Mouse (Mus musculus): ENCODE measurements around the gene Josd2.

Josd2 gene

GRCm38 (mm10) chr7:44453256-44453655 lies 14.5 kb upstream of the Josd2 start:
- no peak for DNase-seq

DNA sequence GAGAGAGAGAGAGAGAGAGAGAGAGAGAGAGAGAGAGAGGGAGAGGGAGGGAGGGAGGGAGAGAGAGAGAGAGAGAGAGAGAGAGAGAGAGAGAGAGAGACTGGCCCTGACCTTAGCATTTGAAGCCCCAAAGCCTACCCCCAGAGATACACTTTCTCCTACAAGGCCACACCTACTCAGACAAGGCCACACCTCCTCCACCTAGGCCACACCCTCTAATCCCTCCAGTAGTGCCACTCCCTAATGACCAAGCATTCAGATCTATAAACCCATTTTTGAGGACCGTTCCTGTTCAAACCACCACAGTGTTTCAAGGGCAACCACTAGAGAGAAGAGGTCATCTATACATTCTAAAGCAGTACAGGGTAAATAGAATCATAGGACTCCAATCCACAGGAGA lies 11.5 kb upstream of the Josd2 start:
- no peak for DNase-seq

DNA sequence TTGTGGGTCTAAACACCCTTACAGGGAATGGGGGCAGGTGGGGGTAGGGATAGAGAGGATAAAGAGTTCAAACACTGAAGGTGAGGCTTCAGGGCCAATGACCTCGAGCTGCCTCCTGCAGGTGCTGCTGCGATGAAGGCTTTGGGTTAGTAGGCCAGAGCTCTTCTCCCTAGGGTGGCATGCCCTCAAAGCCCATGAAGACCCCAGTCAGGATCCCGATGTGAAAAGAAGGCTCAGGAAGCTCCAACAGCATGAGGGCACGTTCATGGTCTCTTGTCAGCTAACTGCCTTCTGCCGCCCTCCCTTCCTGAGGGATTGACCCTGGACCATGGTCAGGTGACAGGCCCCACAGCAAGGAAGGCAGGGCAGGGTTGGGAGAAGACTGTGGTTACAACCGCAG lies 7.7 kb upstream of the Josd2 start:
- no peak for DNase-seq

DNA sequence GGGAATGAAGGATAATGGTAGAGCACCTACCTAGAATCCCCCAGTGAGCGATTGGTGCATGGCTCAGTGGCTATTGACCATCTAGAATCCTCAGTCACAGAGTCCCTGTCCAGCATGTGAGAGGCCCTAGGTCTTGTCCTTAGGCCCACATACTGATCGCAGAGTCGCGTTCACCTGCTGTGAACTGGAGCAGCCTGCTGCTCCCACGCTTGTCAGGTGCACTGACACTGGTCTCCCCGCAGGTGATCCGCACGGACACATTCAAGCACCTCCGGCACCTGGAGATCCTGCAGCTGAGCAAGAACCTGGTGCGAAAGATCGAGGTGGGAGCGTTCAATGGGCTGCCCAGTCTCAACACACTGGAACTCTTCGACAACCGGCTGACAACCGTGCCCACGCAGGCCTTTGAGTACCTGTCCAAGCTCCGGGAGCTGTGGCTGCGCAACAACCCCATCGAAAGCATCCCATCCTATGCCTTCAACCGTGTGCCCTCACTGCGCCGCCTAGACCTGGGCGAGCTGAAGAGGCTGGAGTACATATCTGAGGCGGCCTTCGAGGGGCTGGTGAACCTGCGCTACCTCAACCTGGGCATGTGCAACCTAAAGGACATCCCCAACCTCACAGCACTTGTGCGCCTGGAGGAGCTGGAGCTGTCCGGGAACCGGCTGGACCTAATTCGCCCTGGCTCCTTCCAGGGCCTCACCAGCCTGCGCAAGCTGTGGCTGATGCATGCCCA lies 6.8 kb upstream of the Josd2 start:
- DNase-seq: no peak

GRCm38 (mm10) chr7:44461503-44462217 lies 6.1 kb upstream of the Josd2 start:
- no peak for DNase-seq

GRCm38 (mm10) chr7:44462218-44463055 lies 5.3 kb upstream of the Josd2 start:
- no peak for DNase-seq

DNA sequence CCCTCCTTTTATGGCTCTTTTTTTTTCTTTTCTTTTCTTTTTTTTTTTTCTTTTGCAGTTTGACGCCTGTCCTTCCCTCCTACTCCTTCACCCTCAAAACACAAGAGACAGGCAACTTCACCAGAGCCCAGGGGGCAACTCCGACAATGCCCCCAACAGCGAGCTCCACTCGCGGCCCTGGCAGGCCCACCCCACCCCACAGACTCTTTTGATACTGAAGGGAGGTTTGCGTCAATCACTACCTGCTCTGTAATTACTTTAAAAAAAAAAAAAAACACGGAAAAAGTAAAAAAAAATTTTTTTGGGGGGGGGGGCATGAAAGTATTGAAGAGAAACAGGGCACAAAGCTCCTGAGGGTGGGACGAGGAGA lies 4.7 kb upstream of the Josd2 start:
- DNase-seq: no peak

- no peak for DNase-seq
Measured at GRCm38 (mm10) chr7:44463556-44464225, 4.1 kb upstream of the Josd2 start.

DNA sequence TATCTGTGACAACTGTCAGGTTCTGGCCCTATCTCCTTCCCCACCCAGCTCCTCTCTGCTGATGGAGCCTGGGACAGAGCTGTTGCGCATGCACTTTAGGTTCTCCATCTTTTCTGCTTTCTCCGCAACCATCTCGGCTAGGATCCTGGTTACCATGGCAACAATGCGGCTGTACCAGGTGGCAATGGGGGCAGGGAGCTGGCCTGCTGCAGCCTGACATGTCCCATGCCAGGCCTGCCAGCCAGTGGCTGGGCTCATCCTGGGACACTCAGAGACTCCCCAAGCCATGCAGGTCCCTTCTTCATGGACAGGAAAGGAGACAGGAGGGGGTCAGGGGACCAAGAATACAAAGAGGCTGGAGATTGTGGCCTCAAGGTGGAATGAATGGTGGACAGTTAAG lies 3.3 kb upstream of the Josd2 start:
- DNase-seq: no peak

DNA sequence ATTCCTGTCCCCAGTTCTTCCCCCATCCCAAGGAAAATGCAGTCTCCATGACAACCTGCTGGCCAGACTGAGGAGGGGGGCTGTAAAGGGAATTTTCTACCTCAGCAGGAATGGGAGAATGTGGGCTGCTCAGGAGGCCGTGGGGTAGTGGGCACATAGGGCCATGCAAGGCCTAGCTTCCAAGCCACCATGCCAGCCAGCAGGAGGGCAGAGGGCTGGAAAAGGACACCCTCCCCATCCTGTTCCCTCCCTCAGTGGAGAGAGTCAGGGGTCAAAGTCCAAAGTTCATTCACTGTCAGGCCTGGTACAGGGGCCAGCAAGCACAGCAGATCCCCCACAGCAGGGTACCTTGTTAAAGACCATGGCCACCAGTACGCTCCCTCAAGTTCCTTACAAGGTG lies 2.7 kb upstream of the Josd2 start, which contains the start of gene Aspdh:
TSS of gene Aspdh (plus strand) at position 281 of the 400 bp plus-strand sequence.
- no peak for DNase-seq

DNA sequence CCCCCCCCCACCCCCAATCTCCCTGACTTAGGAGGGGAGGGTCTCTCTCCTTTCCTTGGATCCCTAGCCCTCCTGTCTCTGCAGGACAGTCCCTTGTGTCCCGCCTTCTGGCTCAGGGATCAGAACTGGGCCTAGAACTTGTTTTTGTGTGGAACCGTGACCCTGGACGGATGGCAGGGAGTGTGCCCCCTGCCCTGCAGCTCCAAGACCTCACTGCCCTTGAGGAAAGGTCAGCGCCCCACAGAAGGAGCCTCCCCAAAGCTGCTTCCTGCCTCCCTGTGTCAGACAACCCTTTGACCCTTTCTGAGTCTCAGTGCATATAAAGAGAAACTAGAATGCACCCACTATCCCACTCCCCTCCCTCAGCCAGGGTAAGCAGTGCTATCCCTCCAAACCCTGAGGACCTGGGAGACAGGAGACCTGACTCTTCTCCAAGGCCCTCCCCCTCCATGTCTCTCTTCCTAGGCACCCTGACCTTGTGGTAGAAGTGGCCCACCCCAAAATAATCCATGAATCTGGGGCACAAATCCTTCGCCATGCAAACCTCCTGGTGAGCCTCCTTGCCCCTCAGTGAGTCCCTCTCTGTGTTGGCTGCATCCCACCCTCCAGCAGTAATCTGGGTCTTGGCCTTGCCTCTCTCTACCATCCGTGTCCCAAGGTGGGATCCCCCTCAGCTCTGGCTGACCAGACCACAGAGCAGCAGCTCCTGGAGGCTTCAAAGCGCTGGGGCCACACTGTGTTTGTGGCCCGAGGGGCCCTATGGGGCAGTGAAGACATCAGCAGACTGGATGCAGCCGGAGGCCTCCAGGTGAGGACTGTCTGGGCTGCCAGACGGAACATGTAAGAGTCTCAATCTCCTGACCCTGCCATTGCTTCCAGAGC lies 1.5 kb upstream of the Josd2 start:
- DNase-seq: no peak

DNA sequence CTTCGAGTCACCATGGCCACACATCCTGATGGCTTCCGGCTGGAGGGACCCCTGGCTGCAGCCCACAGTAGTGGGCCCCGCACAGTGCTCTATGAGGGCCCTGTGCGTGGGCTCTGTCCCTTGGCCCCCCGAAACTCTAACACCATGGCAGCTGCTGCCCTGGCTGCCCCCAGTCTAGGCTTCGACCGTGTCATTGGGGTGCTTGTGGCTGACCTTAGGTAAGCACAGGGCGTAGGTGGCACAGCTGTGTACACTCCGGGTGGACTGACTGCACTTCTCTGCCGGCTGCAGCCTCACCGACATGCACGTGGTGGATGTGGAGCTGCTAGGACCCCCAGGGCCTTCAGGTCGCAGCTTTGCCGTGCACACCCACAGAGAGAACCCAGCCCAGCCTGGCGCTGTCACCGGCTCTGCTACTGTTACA lies 880 bp upstream of the Josd2 start:
- DNase-seq: no peak

DNA sequence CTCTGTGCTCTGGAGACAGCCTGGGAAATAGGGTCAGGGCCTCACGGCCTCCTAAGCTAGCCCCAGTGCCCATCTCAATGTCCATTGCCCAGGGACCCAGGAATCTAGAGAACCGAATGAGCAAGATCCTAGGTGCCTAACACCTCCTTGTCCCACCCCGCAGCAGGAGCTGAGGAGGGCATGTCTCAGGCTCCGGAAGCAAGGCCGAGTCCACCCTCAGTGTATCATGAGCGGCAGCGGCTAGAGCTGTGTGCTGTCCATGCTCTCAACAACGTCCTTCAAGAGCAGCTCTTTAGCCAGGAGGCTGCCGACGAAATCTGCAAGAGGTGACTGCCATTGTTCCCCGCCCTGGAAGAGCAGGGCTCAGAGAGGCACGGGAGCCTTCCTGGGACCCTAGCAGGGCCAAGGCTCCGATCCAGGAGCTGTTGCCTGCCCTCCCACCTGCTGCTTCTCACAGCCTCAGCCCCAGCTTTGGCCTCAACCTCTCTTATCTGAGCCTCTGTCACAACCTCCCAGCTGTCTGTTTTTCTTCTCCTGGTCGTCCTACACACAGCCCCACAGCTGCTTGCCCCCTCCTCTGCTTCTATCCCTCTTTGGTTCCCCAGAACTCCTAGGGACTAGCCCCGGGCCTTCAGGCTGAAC lies 985 bp downstream of the Josd2 start:
- DNase-seq: no peak

GRCm38 (mm10) chr7:44469677-44470675 lies 2.2 kb downstream of the Josd2 start:
- no peak for DNase-seq

- DNase-seq: no peak
Measured at GRCm38 (mm10) chr7:44470696-44471612, 3.2 kb downstream of the Josd2 start.

DNA sequence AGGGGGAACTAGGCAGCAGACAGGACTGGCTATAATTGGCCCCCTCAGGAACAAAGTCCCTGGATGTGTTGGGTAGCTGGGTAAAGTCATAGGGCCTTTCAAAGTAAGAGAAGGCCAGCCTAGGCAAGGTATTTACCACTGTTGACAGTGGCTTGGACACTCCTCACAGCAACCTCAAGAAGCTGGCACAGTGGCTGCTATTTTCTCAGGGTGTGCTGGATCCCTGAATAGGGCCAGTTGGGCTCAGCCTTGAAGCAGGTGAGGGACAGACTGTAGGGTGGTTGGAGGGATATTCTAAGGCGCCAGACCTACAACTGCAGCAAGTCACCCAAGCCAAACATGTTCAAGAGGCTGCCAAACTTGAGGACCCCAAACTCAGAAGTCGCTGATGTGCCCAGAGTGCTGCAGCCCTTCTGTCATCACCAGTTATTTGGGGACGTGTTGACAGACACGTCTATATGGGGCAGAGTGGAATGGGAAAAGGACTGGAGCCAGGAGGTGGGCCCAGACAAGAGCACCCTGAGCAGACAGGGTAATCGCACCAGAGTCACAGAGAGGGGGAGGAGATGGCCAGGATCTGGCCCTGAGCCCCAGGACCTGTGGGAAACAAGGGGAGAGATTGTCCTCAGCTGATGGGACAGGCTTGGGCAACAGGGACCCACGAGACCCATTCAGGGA lies 4.2 kb downstream of the Josd2 start:
- no peak for DNase-seq

- DNase-seq: no peak
Measured at GRCm38 (mm10) chr7:44472558-44472885, 4.7 kb downstream of the Josd2 start.

- DNase-seq: no peak
Measured at GRCm38 (mm10) chr7:44472961-44473646, 5.3 kb downstream of the Josd2 start.

Data from spleen, adult 18-20 months (tissue).